Mouse (Mus musculus) liver, adult 2 months (tissue): ENCODE results near the gene S100a9.

Experiments
- CTCF ChIP-seq: fragments of 200-500 bp; IDR thresholded peaks from 2 replicates; pipeline ENCODE4 v1.5.1; 2011; ENCODE audit warnings: low read depth, low read length, control low read depth
- POLR2A ChIP-seq: fragments of 200-500 bp; IDR thresholded peaks from 2 replicates; pipeline ENCODE4 v1.6.1; 2011; ENCODE audit warnings: low read length, control low read depth; ENCODE audit not compliant: insufficient read depth; ENCODE audit errors: extremely low read depth

DNA sequence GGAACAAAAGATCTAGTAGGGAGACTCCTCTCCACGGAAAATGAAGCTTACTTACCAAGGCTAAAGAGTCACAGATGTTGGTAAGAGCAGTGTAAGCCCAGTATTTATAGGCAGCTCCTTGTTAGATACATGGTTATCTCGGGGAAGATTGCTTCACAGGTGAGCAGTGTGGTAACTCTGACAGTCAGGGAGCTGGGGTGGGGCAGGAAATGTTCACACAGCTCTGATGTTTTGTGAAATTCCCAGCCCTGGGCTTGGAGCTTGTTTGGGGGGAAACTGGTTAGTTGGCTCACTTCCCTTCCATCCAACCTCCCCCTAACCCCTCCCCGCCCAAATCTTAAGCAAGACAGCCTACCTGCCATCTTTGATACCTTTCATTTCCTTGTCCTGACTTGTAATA is at the start of gene S100a9:
- TF ChIP-seq POLR2A (no peak), CTCF (no peak)
